Mouse (Mus musculus): ENCODE results near the gene Iglon5. TPM values are rescaled to one million over a fixed set of nuclear protein-coding genes. Genes with fewer than 3 reads are reported as not detected.
A peak's percentile ranks its signal among the peaks of the same experiment; 100 is the strongest.

The Iglon5 gene
- total RNA-seq, 2 experiments from 2014 or later: not detected

DNA sequence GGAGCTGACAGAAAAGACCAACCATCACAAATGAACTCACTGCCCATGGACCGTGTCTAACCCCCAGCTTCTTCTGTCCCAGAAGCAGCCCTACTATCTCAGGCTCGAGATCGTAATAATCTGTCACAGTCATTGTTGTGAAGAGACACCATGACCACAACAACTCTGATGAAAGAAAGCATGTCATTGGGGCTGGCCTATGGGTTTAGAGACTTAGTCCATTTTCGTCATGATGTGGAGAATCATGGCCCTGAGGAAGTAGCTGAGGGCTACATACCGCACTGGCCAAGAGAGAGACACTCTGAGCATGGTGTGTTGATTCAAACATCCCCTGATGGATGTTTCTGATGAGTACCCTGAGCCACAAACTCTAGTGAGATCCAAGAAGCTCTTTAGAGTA lies 55.2 kb downstream of the Iglon5 start:
- no peak for ATAC-seq (replicated peaks; ENCODE audit: poor library complexity)

DNA sequence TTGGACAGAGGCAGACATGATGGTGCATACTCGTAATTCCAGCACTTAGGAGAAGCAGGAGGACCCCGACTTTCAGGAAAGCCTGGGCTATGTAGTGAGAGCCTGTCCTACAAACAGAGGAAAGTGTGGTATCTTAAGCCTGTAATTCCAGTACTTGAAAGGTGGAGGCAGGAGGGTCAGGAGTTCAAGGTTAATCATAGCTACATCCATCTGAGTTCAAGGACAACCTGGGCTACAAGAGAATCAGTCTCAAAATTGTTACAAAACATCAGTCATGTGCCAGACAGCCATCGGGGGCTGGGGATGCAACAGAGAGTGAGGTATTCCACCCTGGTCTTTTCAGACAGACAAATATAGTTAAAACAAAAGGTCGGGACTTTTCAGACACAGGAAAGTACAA lies 57.0 kb downstream of the Iglon5 start:
- no peak for ATAC-seq (replicated peaks; ENCODE audit: poor library complexity)

DNA sequence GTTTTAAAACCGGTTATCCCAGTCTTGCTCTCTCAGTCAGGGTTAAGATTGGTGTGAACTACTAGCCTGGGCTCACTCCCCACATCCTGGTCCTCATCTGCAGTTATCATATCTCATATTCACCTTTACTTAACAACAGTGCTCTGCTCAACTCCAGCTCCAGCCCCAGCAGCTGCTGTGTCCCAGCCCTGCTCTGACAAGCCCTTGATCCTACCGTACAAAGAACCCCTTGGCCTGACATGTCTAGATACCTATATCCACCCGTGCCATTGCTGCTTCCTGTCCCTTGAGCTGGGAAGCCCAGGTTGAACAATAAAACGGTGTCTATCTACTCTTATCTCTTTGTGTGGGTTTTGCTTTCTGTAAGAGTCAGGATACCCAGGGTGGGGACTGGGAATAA lies 60.4 kb downstream of the Iglon5 start:
- ATAC-seq (replicated peaks; ENCODE audit: poor library complexity): no peak

DNA sequence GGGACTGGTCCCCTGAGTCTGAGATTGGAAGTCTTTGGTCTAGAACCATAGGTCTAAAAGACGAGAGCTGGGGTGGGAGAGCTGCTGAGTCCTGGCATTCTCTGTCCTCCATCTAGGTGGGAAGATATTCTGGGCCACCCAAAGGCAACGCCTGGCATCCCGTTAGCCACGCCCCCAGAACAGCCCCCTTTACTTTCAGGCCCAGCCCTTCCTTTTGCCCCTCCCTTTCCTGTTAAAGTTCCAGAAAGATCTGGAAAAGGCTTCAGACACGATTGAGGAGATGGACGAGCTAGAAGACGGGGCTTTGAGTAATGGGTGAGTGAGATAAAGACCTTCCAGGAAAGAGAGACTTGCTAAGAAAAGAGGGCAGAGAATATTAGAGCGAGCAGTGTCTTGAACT lies 62.5 kb downstream of the Iglon5 start, which contains the start of gene Lim2:
Gene Lim2, plus strand, starts transcription at position 265 of the 400 bp plus-strand sequence.
- no peak for ATAC-seq (replicated peaks; ENCODE audit: poor library complexity)

DNA sequence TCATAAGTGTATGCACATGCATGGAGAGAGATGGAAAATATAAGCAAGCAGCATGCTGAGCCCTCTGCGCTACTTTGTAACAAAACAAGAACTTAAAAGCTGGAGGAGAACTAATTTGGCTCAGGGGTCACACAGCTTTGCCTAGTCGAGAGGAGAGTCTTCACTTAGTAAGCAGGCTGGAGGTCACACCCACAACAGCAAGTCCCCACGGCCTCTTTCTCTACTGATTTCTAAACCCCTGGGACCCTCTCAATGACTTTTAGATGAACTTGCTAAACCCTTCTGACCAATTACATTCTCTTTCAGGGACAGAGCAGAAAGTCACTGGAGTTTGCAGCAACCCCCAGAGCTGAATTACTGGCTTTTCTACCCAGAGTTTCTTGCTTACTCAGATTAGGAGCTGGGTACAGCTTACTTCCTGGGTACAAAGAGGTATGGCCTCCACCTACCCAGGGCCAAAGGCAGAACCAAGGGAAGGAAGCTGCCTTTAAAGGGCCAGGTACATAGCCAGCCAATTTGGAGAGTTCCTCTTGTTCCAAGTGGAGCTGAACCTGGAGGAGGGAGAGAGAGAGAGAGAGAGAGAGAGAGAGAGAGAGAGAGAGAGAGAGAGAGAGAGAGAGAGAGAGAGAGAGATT lies 65.8 kb downstream of the Iglon5 start:
- ATAC-seq (replicated peaks; ENCODE audit: poor library complexity): no peak

DNA sequence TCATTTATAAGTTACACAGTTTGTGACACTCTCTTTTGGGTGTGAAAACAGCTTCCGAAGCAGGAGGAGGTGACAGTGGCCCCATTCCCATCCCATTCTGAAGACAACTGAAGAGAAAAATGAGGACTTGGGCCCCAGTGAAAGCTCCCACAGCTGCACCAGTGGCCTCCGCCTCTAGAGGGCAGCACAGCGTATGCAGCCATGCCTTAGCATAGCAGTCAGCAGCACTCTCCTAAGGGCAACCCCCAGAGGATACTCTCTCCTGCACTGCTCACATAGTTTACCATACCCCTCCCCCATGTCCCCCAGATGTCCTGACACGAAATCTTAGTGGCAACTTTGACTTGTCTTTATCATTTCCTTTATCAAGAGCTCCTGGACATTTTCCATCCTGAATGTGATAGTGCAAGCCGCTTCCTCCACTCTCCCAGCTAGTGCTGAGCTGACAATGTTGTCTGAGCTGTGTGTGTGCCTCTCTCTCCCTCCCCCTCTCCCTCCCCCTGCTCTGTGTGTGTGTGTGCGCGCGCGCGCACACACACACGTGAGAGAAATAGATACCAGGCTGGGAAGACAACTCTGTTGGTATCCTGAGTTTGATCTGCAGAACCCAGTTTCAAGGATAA lies 66.8 kb downstream of the Iglon5 start:
- ATAC-seq (replicated peaks; ENCODE audit: poor library complexity): peak; percentile 97

Other genes starting within 250 kb of the Iglon5 start
- gene Zfp715, start 176.8 kb downstream of the Iglon5 start, total RNA-seq (2015): 26.5 and 26.8 TPM in 2 replicates
- gene Zfp715, start 176.8 kb downstream of the Iglon5 start, total RNA-seq (2017): 19.4 and 19.7 TPM in 2 replicates
- 24.3 and 26.3 TPM in 2 replicates for gene Siglecf, start 138.7 kb downstream of the Iglon5 start, total RNA-seq (2015)
- gene Siglecf, start 138.7 kb downstream of the Iglon5 start, total RNA-seq (2017): 24.8 and 24.9 TPM in 2 replicates
- gene Siglecg, start 81.9 kb downstream of the Iglon5 start, total RNA-seq (2015): 17.2 and 23.0 TPM in 2 replicates
- gene Siglecg, start 81.9 kb downstream of the Iglon5 start, total RNA-seq (2017): 11.7 and 15.4 TPM in 2 replicates
- gene Lim2, start 62.4 kb downstream of the Iglon5 start, total RNA-seq (2015): 0.42 TPM in 1 of 2 replicates, not detected in the other
- not detected in 2 replicates for gene Lim2, start 62.4 kb downstream of the Iglon5 start, total RNA-seq (2017)
- 1,033 and 1,153 TPM in 2 replicates for gene Nkg7, start 53.0 kb downstream of the Iglon5 start, total RNA-seq (2015)
- 382 and 449 TPM in 2 replicates for gene Nkg7, start 53.0 kb downstream of the Iglon5 start, total RNA-seq (2017)
- 0.49 and 0.66 TPM in 2 replicates for gene Cldnd2, start 49.3 kb downstream of the Iglon5 start, total RNA-seq (2015)
- gene Cldnd2, start 49.3 kb downstream of the Iglon5 start, total RNA-seq (2017): not detected in 2 replicates
- 450 and 456 TPM in 2 replicates for gene Etfb, start 46.0 kb downstream of the Iglon5 start, total RNA-seq (2015)
- gene Etfb, start 46.0 kb downstream of the Iglon5 start, total RNA-seq (2017): 759 and 825 TPM in 2 replicates
- not detected in 2 replicates for gene Gm45233, start 45.9 kb downstream of the Iglon5 start, total RNA-seq (2015)
- gene Gm45233, start 45.9 kb downstream of the Iglon5 start, total RNA-seq (2017): 1.8 and 2.3 TPM in 2 replicates
- 6.4 and 6.5 TPM in 2 replicates for gene Vsig10l, start 26.9 kb downstream of the Iglon5 start, total RNA-seq (2015)
- 4.6 and 6.1 TPM in 2 replicates for gene Vsig10l, start 26.9 kb downstream of the Iglon5 start, total RNA-seq (2017)
- gene 4931406B18Rik, start 15.9 kb upstream of the Iglon5 start, total RNA-seq (2015): not detected in 2 replicates
- not detected in 2 replicates for gene 4931406B18Rik, start 15.9 kb upstream of the Iglon5 start, total RNA-seq (2017)
- gene Cd33, start 54.4 kb upstream of the Iglon5 start, total RNA-seq (2015): 6.5 and 9.1 TPM in 2 replicates
- 4.2 and 4.9 TPM in 2 replicates for gene Cd33, start 54.4 kb upstream of the Iglon5 start, total RNA-seq (2017)
- gene Zfp658, start 72.2 kb upstream of the Iglon5 start, total RNA-seq (2015): 0.54 and 1.1 TPM in 2 replicates
- 1.0 and 2.1 TPM in 2 replicates for gene Zfp658, start 72.2 kb upstream of the Iglon5 start, total RNA-seq (2017)
- 11.6 and 12.4 TPM in 2 replicates for gene Zfp719, start 89.5 kb upstream of the Iglon5 start, total RNA-seq (2015)
- 6.8 and 7.3 TPM in 2 replicates for gene Zfp719, start 89.5 kb upstream of the Iglon5 start, total RNA-seq (2017)
- 0.96 and 1.8 TPM in 2 replicates for gene Zfp819, start 117.1 kb upstream of the Iglon5 start, total RNA-seq (2015)
- 0.91 and 2.2 TPM in 2 replicates for gene Zfp819, start 117.1 kb upstream of the Iglon5 start, total RNA-seq (2017)
- gene Ceacam18, start 144.6 kb upstream of the Iglon5 start, total RNA-seq (2015): not detected in 2 replicates
- gene Ceacam18, start 144.6 kb upstream of the Iglon5 start, total RNA-seq (2017): not detected in 2 replicates
- 7.2 and 13.1 TPM in 2 replicates for gene Siglece, start 170.1 kb upstream of the Iglon5 start, total RNA-seq (2015)
- 7.2 and 8.9 TPM in 2 replicates for gene Siglece, start 170.1 kb upstream of the Iglon5 start, total RNA-seq (2017)
- 7.1 and 7.5 TPM in 2 replicates for gene Ctu1, start 181.9 kb upstream of the Iglon5 start, total RNA-seq (2015)
- gene Ctu1, start 181.9 kb upstream of the Iglon5 start, total RNA-seq (2017): 5.4 and 6.1 TPM in 2 replicates
- not detected in 2 replicates for gene Klk14, start 200.3 kb upstream of the Iglon5 start, total RNA-seq (2015)
- not detected in 2 replicates for gene Klk14, start 200.3 kb upstream of the Iglon5 start, total RNA-seq (2017)
- not detected in 2 replicates for gene Klk13, start 222.5 kb upstream of the Iglon5 start, total RNA-seq (2015)
- not detected in 2 replicates for gene Klk13, start 222.5 kb upstream of the Iglon5 start, total RNA-seq (2017)

Measured in megakaryocyte progenitor cell, adult 5-6 weeks (primary cell).